Mouse (Mus musculus) thymus, postnatal 14 days (tissue): ENCODE measurements around the gene Hsd17b7.

Source experiments
- DNase-seq: peaks from one replicate; pipeline ENCODE4 v3.0.0; 2021

Gene Hsd17b7

GRCm38 (mm10) chr1:169934005-169934725, 34.9 kb downstream of the Hsd17b7 start:
- peak; percentile 43 for DNase-seq

GRCm38 (mm10) chr1:169932122-169932746, 36.8 kb downstream of the Hsd17b7 start:
- DNase-seq = no peak

GRCm38 (mm10) chr1:169931698-169932097, 37.3 kb downstream of the Hsd17b7 start:
- no peak for DNase-seq

- DNase-seq = no peak
These were observed 40.5 kb downstream of the Hsd17b7 start, which contains the start of gene Ccdc190 for GRCm38 (mm10) chr1:169928454-169928971. Gene Ccdc190 (plus strand): TSS chr1:169928648.

- DNase-seq = no peak
These were observed 41.2 kb downstream of the Hsd17b7 start for GRCm38 (mm10) chr1:169927753-169928369.

GRCm38 (mm10) chr1:169924567-169924966, 44.5 kb downstream of the Hsd17b7 start:
- no peak for DNase-seq

- peak; percentile 13 for DNase-seq
These were observed 47.3 kb downstream of the Hsd17b7 start for GRCm38 (mm10) chr1:169921710-169922211.

GRCm38 (mm10) chr1:169919211-169919610, 49.8 kb downstream of the Hsd17b7 start:
- DNase-seq = peak; percentile 31

- no peak for DNase-seq
These were observed 51.0 kb downstream of the Hsd17b7 start for GRCm38 (mm10) chr1:169917998-169918397.

- no peak for DNase-seq
These were observed 51.8 kb downstream of the Hsd17b7 start for GRCm38 (mm10) chr1:169917115-169917796.

- DNase-seq = no peak
These were observed 52.4 kb downstream of the Hsd17b7 start for GRCm38 (mm10) chr1:169916659-169917058.

GRCm38 (mm10) chr1:169911526-169911925, 57.5 kb downstream of the Hsd17b7 start:
- DNase-seq = no peak

GRCm38 (mm10) chr1:169910751-169911150, 58.3 kb downstream of the Hsd17b7 start:
- no peak for DNase-seq

GRCm38 (mm10) chr1:169909659-169910058, 59.4 kb downstream of the Hsd17b7 start:
- DNase-seq = no peak

- DNase-seq = no peak
These were observed 59.9 kb downstream of the Hsd17b7 start for GRCm38 (mm10) chr1:169909163-169909562.

GRCm38 (mm10) chr1:169900771-169901336, 68.2 kb downstream of the Hsd17b7 start:
- DNase-seq = no peak
